Mouse (Mus musculus) right cerebral cortex, adult 18-20 months (tissue): ENCODE measurements at regions not wholly inside any gene's neighbourhood (a gene's known extent, or its start where the extent isn't known, plus 50 kb on each side); places are given as distances from the start of the nearest gene placed in this dataset.

Experiments used
- DNase-seq: peaks from one replicate; pipeline ENCODE4 v3.0.0; 2022; ENCODE audit warnings: mixed read lengths

GRCm38 (mm10) chr8:86428998-86429651 lies 151.4 kb downstream of the Abcc12 start:
- no peak for DNase-seq

GRCm38 (mm10) chr8:86428131-86428530 lies 152.4 kb downstream of the Abcc12 start:
- no peak for DNase-seq

GRCm38 (mm10) chr8:86426056-86426455 lies 154.4 kb downstream of the Abcc12 start:
- no peak for DNase-seq

GRCm38 (mm10) chr8:86425382-86425781 lies 155.1 kb downstream of the Abcc12 start:
- no peak for DNase-seq

GRCm38 (mm10) chr8:86419059-86419651 lies 161.3 kb downstream of the Abcc12 start:
- DNase-seq = no peak

- no peak for DNase-seq
Observed at GRCm38 (mm10) chr8:86418414-86418981, 162.0 kb downstream of the Abcc12 start.

- DNase-seq = no peak
Observed at GRCm38 (mm10) chr8:86415208-86415607, 165.3 kb downstream of the Abcc12 start.

- peak; percentile 45 for DNase-seq
Observed at GRCm38 (mm10) chr8:86411232-86411631, 169.3 kb downstream of the Abcc12 start.

GRCm38 (mm10) chr8:86406196-86406595 lies 174.3 kb downstream of the Abcc12 start:
- no peak for DNase-seq

- no peak for DNase-seq
Observed at GRCm38 (mm10) chr8:86403434-86403833, 177.1 kb downstream of the Abcc12 start.

- no peak for DNase-seq
Observed at GRCm38 (mm10) chr8:86401946-86402345, 178.5 kb downstream of the Abcc12 start.

GRCm38 (mm10) chr8:86395121-86395520 lies 185.4 kb downstream of the Abcc12 start:
- peak; percentile 11 for DNase-seq

GRCm38 (mm10) chr8:86393835-86394234 lies 186.7 kb downstream of the Abcc12 start:
- no peak for DNase-seq

GRCm38 (mm10) chr8:86393374-86393773 lies 187.1 kb downstream of the Abcc12 start:
- DNase-seq = no peak

- DNase-seq = no peak
Observed at GRCm38 (mm10) chr8:86390715-86391114, 189.8 kb downstream of the Abcc12 start.

- peak; percentile 89 for DNase-seq
Observed at GRCm38 (mm10) chr8:86389690-86390671, 190.5 kb downstream of the Abcc12 start.

- DNase-seq = no peak
Observed at GRCm38 (mm10) chr8:86385236-86385635, 195.2 kb downstream of the Abcc12 start.

GRCm38 (mm10) chr8:86381977-86382376 lies 198.5 kb downstream of the Abcc12 start:
- DNase-seq = no peak

GRCm38 (mm10) chr8:86368062-86368461 lies 212.4 kb downstream of the Abcc12 start:
- no peak for DNase-seq

GRCm38 (mm10) chr8:86366636-86367035 lies 213.8 kb downstream of the Abcc12 start:
- DNase-seq = no peak

GRCm38 (mm10) chr8:86365726-86366125 lies 214.8 kb downstream of the Abcc12 start:
- DNase-seq = no peak

GRCm38 (mm10) chr8:86364898-86365297 lies 215.6 kb downstream of the Abcc12 start:
- no peak for DNase-seq

- DNase-seq = no peak
Observed at GRCm38 (mm10) chr8:86360283-86360682, 220.2 kb downstream of the Abcc12 start.
